Mouse (Mus musculus): Measurements from ENCODE around the gene Ntng1. TPM values are rescaled to one million over a fixed set of nuclear protein-coding genes. Genes with fewer than 3 reads are reported as not detected.

Gene Ntng1
- polyA plus RNA-seq (2012; rRNA removed): 0.02 and 0.05 TPM in 2 replicates

DNA sequence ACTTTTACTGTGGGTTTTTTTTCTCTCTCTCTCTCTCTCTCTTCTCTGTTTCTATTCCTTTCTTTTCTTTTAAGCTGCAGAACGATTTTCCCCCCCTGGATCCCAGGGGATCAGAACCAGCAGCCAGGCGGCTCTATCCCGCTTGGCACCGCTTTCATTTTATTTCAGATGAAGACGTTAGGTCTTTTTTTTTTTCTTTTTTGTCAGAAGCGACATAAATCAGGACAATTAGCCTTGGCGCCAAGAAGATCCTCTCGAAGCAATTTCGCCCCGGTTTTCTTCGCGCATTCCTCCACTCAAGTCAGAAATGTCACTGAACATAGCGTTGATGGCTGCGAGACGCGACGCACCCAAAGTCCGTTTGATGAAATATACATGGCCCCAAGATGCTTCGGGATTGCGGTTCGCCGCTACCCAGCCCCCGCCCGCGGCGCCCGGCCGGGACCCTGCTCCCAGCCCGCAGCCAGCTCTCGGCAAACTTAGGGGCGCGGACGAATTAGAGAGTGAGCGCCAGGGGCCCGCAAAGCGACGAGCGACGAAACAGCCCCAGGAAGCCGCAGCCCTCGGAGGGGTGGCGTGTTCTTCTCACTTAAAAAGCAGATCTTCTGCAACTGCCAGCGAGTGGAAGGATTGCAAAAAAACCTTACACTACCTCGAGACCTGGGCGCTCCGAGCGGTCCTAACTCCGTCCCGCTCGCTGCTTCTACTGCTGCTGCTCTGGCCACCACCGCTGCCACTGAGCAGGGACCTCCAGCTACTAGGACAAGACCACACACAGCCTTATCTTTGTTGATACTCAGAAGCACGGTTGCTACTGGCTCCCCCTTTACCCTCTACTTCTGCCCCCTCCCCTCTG lies at the start of gene Ntng1:
Gene Ntng1 (minus strand): TSS at position 806 of the 856 bp plus-strand sequence.
- DNase-seq (ENCODE audit: low read depth in 1 of 2, low spot score in 2 of 2): no peak
- no peaks in the 10 kb centered on the region for H3K36me3 ChIP-seq (ENCODE audit: control insufficient read depth, insufficient read depth, low read length)

DNA sequence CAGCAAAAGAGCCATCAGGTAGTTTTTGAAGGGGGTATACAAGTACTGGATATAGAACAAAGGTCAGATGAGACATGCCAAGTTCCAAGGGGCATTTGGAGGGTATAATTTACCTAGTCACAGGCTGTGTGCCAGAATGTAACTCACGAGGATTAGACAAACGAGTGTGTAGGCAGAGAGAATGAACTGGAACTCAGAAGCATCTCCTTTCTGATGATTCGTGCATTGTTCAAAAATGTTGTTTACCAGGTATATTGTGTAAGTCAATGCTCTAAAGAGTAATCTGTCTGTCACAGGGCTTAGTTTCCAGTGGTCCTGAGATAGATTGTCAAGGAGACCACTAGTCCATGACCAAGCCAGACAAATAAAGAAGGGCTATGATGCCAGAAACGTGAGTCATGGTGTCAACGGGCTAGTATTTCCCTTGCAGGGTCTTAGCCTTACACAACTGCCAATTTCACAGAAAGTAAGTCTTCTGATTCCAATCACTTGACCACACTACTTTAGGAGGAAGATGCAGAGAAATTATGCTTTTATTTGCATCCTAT lies 43.7 kb upstream of the Ntng1 start:
- H3K27ac ChIP-seq (ENCODE audit: insufficient read depth, low read length): no peak overlapping the region
- H3K27me3 ChIP-seq (ENCODE audit: control insufficient read depth, insufficient read depth, low read length): no peaks in the 10 kb centered on the region
- WGBS: 80% methylated on average over 5 of the region's 5 CpGs
- TF ChIP-seq CTCF (IDR thresholded peaks at IDR 0.05; ENCODE audit: extremely low read depth, insufficient read depth, insufficient read length, insufficient replicate concordance) (no peak), POLR2A (IDR thresholded peaks at IDR 0.05; ENCODE audit: low read depth, low read length) (no peak)
- H3K4me3 ChIP-seq (ENCODE audit: extremely low read depth, insufficient read depth, insufficient read length): no peak overlapping the region
- no peak for DNase-seq (ENCODE audit: low read depth in 1 of 2, low spot score in 2 of 2)
- no peaks in the 10 kb centered on the region for H3K36me3 ChIP-seq (ENCODE audit: control insufficient read depth, insufficient read depth, low read length)
- no peaks in the 10 kb centered on the region for H3K4me1 ChIP-seq (ENCODE audit: control insufficient read depth, insufficient read depth, insufficient read length)

More for the DNA sequence above, at the start of gene Ntng1:
- Histone ChIP-seq H3K27me3 (ENCODE audit: control insufficient read depth, insufficient read depth, low read length) (peaks cover 16% of the 10 kb centered on the region), H3K4me3 (ENCODE audit: extremely low read depth, insufficient read depth, insufficient read length) (peak within 1 kb of the TSS; percentile 18; the same call in 1 of the 2 replicates), H3K27ac (ENCODE audit: insufficient read depth, low read length) (no peak within 1 kb of the TSS), H3K4me1 (ENCODE audit: control insufficient read depth, insufficient read depth, insufficient read length) (no peaks in the 10 kb centered on the region)
- TF ChIP-seq CTCF (IDR thresholded peaks at IDR 0.05; ENCODE audit: extremely low read depth, insufficient read depth, insufficient read length, insufficient replicate concordance): no peak
- TF ChIP-seq POLR2A (IDR thresholded peaks at IDR 0.05; ENCODE audit: low read depth, low read length): no peak
- WGBS: under 1% methylated on average over 52 of the region's 52 CpGs

DNA sequence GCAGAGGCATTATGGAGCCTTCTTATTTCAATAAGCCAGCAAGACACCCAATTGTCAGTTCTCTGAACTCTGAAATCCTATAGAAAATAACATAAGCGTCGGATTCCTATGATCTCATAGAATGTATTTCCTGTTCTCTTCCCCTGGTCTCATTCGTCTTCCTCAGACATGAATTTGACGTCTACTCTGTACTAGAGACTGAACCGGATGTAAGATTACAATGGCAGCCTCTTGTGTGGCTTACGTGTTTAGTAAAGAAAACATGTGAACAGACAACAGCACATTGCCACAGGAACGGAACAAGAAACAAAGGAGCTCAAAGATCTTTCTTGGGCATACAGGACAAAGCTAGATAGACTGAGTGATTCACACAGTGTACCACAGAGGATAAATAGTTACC lies 5.3 kb upstream of the Ntng1 start:
- Histone ChIP-seq H3K27me3 (ENCODE audit: control insufficient read depth, insufficient read depth, low read length) (peaks cover 1% of the 10 kb centered on the region), H3K4me3 (ENCODE audit: extremely low read depth, insufficient read depth, insufficient read length) (no peak overlapping the region), H3K36me3 (ENCODE audit: control insufficient read depth, insufficient read depth, low read length) (no peaks in the 10 kb centered on the region), H3K27ac (ENCODE audit: insufficient read depth, low read length) (no peak overlapping the region), H3K4me1 (ENCODE audit: control insufficient read depth, insufficient read depth, insufficient read length) (no peaks in the 10 kb centered on the region)
- DNase-seq (ENCODE audit: low read depth in 1 of 2, low spot score in 2 of 2): no peak
- WGBS: 45% methylated on average over 7 of the region's 7 CpGs
- TF ChIP-seq CTCF (IDR thresholded peaks at IDR 0.05; ENCODE audit: extremely low read depth, insufficient read depth, insufficient read length, insufficient replicate concordance) (no peak), POLR2A (IDR thresholded peaks at IDR 0.05; ENCODE audit: low read depth, low read length) (no peak)

DNA sequence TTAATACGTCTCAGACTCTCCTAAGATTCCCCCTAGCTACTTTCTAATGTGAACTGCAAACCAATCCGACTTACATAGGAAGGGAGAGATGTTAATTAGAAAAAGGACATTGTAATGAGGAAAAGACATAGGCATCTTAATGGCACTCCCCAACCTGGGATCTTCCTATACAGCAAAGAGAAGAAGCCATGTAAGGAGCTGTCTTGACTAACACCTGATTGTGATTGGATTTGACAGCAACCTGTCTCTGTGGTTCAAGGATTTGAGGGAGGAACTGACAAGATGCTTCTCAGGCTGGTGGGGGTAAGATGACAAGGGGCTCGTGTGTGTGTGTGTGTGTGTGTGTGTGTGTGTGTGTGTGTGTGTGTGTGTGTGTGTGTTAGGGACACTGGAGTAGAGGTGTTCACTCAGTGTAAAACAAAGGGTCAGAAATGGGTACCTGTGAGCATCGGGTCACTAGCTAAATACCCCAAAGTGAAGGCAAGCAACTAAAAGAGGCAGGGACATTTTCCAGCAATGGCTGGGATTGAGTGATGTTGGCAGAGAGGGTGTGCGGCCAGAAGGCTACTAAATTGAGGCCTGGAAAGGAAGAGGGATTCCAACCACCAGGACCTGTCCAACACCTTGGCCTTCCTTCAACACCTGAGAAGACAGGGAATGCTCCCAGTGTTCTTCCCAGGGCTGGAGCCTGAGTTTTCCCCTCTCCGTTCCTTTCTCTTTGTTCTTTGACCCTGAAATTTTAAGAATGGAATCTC lies 667 bp upstream of the Ntng1 start:
- peaks cover 16% of the 10 kb centered on the region for H3K27me3 ChIP-seq (ENCODE audit: control insufficient read depth, insufficient read depth, low read length)
- no peak for DNase-seq (ENCODE audit: low read depth in 1 of 2, low spot score in 2 of 2)
- no peaks in the 10 kb centered on the region for H3K4me1 ChIP-seq (ENCODE audit: control insufficient read depth, insufficient read depth, insufficient read length)
- H3K36me3 ChIP-seq (ENCODE audit: control insufficient read depth, insufficient read depth, low read length): no peaks in the 10 kb centered on the region
- H3K27ac ChIP-seq (ENCODE audit: insufficient read depth, low read length): no peak overlapping the region
- WGBS: 64% methylated on average over 6 of the region's 6 CpGs
- TF ChIP-seq POLR2A (IDR thresholded peaks at IDR 0.05; ENCODE audit: low read depth, low read length): no peak
- no peak for TF ChIP-seq CTCF (IDR thresholded peaks at IDR 0.05; ENCODE audit: extremely low read depth, insufficient read depth, insufficient read length, insufficient replicate concordance)
- no peak overlapping the region for H3K4me3 ChIP-seq (ENCODE audit: extremely low read depth, insufficient read depth, insufficient read length)

DNA sequence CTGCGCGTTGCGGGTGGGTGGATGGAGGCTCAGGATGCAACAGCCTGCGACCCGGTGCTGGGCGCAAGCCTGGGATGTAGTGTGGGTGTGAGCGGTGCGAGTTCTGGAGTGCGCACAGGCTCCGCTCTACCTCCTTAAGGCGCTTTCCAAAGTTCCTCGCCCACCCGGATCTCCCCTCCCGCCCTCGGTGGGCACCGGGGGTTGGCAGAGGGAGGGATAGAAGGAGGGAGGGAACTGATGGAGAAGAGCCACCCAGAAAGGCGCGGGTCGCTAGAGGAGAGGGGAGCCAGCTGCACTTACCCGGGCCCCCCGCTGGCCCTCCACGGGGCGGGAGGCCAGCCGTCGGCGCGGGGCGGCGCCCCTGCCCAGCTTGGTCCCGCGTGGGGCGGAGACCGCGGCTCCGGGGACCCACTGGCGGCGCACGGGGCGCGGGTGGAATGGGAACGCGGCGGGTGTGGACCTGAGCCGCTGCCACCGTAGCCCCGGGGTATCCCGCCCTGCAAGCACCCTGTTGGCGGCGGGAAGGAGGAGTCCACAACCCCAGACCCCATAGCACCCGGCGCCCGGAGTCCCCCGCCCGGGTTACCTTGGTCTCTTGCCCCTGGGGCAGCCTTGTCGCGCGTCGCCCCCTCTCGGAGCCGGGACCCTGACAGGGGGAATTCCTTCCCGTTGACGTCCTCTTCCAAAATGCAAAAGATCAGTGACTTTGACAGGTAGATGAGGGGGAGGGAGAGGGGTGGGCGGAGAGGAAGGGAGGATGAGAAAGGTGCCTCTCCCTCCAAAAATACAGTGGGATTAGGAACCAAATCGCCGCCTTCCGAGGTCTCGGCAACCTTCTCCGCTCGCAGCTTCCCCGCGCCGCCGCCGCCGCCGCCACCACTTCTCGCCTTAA lies 1.3 kb downstream of the Ntng1 start:
- H3K27ac ChIP-seq (ENCODE audit: insufficient read depth, low read length): no peak overlapping the region
- no peak for DNase-seq (ENCODE audit: low read depth in 1 of 2, low spot score in 2 of 2)
- WGBS: 2% methylated on average over 76 of the region's 77 CpGs
- no peaks in the 10 kb centered on the region for H3K4me1 ChIP-seq (ENCODE audit: control insufficient read depth, insufficient read depth, insufficient read length)
- TF ChIP-seq POLR2A (IDR thresholded peaks at IDR 0.05; ENCODE audit: low read depth, low read length) (no peak), CTCF (IDR thresholded peaks at IDR 0.05; ENCODE audit: extremely low read depth, insufficient read depth, insufficient read length, insufficient replicate concordance) (no peak)
- no peaks in the 10 kb centered on the region for H3K36me3 ChIP-seq (ENCODE audit: control insufficient read depth, insufficient read depth, low read length)
- peaks cover 16% of the 10 kb centered on the region for H3K27me3 ChIP-seq (ENCODE audit: control insufficient read depth, insufficient read depth, low read length)
- peak overlapping the region; percentile 18 for H3K4me3 ChIP-seq (ENCODE audit: extremely low read depth, insufficient read depth, insufficient read length)
